Mouse (Mus musculus): ENCODE measurements around the gene Fcamr. TPM values are rescaled to one million over a fixed set of nuclear protein-coding genes. Genes with fewer than 3 reads are reported as not detected.
A peak's percentile ranks its signal among the peaks of the same experiment; 100 is the strongest.

Gene Fcamr
- not detected in 2 replicates for polyA plus RNA-seq (2014; fragmentation: Nextera tagmentation; extraction: Ambion mirVana)

DNA sequence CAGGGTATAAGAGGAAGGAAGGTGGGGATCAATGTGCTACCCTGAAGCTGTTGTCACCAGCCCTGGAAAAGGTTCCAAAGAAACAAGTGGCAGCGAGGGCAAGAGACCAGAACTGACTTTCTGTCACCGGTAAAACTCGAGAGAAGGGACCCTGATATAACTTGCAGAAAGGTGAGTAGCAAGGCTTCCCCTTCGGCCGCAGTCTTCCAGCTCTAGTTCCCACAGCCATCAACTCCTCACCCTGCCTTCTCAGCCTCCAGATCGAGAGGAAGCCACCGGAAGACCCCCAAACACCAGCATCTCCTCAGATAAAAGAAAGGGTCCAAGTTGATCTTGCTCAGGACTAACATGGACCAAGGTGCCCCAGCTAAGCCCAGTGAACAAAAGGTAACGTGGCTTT is at the start of gene Fcamr:
Gene Fcamr, plus strand, starts transcription at position 301 of the 400 bp plus-strand sequence.
- H3K9me3 ChIP-seq (ENCODE audit: control insufficient read depth, low read length): no peaks in the 10 kb centered on the region
- no peaks in the 10 kb centered on the region for H3K4me1 ChIP-seq (ENCODE audit: control insufficient read depth, insufficient read depth, low read length)
- no peak for ATAC-seq (ENCODE audit: low FRiP score, low TSS enrichment)
- H3K4me2 ChIP-seq (replicated peaks; ENCODE audit: low read depth, low read length): no peak within 1 kb of the TSS
- no peaks in the 10 kb centered on the region for H3K36me3 ChIP-seq (ENCODE audit: control insufficient read depth, insufficient read depth, low read length)
- WGBS: 89% methylated on average over 8 of the region's 8 CpGs
- H3K9ac ChIP-seq (ENCODE audit: low read depth, low read length): no peak within 1 kb of the TSS
- no peaks in the 10 kb centered on the region for H3K27me3 ChIP-seq (ENCODE audit: control insufficient read depth, insufficient read depth, low read length)
- no peak within 1 kb of the TSS for H3K27ac ChIP-seq (ENCODE audit: low read depth, low read length)
- H3K4me3 ChIP-seq (ENCODE audit: low read length): no peak within 1 kb of the TSS

DNA sequence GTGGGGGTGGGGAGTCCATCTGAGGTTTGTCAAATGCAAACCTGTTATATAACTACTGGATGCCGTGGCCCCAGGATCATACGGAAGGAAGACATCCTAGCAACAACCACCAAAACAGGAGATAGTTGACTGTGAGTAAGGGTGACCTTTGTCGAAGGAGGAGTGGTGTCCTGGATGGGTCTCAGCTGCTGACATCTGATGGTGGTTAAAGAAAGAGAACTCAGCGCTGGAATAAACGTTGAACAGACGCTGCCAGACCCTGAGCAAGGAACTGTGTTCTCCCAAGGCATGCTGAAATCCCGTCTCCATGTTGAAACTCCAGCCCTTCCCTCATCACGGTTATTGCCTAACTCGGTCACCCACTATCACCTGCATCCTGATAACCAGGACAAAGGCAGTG is 41.0 kb upstream of the Fcamr start:
- no peak overlapping the region for H3K27ac ChIP-seq (ENCODE audit: low read depth, low read length)
- no peaks in the 10 kb centered on the region for H3K4me1 ChIP-seq (ENCODE audit: control insufficient read depth, insufficient read depth, low read length)
- no peak overlapping the region for H3K4me3 ChIP-seq (ENCODE audit: low read length)
- H3K27me3 ChIP-seq (ENCODE audit: control insufficient read depth, insufficient read depth, low read length): no peaks in the 10 kb centered on the region
- ATAC-seq (ENCODE audit: low FRiP score, low TSS enrichment): no peak
- H3K36me3 ChIP-seq (ENCODE audit: control insufficient read depth, insufficient read depth, low read length): no peaks in the 10 kb centered on the region
- H3K4me2 ChIP-seq (replicated peaks; ENCODE audit: low read depth, low read length): no peak overlapping the region
- WGBS: 83% methylated on average over 9 of the region's 9 CpGs
- H3K9me3 ChIP-seq (ENCODE audit: control insufficient read depth, low read length): no peaks in the 10 kb centered on the region
- no peak overlapping the region for H3K9ac ChIP-seq (ENCODE audit: low read depth, low read length)

DNA sequence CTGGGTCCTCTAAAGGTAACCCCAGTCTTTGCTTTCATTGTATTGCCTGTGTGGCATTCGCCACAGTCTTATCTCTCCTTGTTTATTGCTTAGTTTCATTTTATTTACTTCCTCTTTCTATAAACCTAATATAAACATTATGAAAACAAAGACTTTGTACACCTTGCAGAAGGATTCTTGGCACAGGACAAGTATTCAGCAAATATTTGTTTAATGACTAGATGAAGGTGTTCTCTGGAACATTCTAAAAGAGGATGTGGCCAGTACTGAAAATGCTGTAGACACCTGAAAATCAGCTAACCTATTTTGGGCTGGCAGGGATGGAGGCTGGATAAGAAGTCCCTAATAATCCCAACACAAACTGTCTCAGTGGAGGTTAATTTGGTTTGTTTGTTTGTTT is 39.1 kb upstream of the Fcamr start:
- H3K4me2 ChIP-seq (replicated peaks; ENCODE audit: low read depth, low read length): no peak overlapping the region
- no peaks in the 10 kb centered on the region for H3K4me1 ChIP-seq (ENCODE audit: control insufficient read depth, insufficient read depth, low read length)
- no peak for ATAC-seq (ENCODE audit: low FRiP score, low TSS enrichment)
- no peak overlapping the region for H3K9ac ChIP-seq (ENCODE audit: low read depth, low read length)
- H3K27ac ChIP-seq (ENCODE audit: low read depth, low read length): no peak overlapping the region
- no peaks in the 10 kb centered on the region for H3K9me3 ChIP-seq (ENCODE audit: control insufficient read depth, low read length)
- 82% methylated on average over 1 of the region's 1 CpGs for WGBS
- H3K27me3 ChIP-seq (ENCODE audit: control insufficient read depth, insufficient read depth, low read length): no peaks in the 10 kb centered on the region
- H3K4me3 ChIP-seq (ENCODE audit: low read length): no peak overlapping the region
- no peaks in the 10 kb centered on the region for H3K36me3 ChIP-seq (ENCODE audit: control insufficient read depth, insufficient read depth, low read length)

- Histone ChIP-seq H3K4me2 (replicated peaks; ENCODE audit: low read depth, low read length) (no peak overlapping the region), H3K9me3 (ENCODE audit: control insufficient read depth, low read length) (no peaks in the 10 kb centered on the region), H3K36me3 (ENCODE audit: control insufficient read depth, insufficient read depth, low read length) (no peaks in the 10 kb centered on the region), H3K27ac (ENCODE audit: low read depth, low read length) (no peak overlapping the region), H3K4me3 (ENCODE audit: low read length) (no peak overlapping the region), H3K4me1 (ENCODE audit: control insufficient read depth, insufficient read depth, low read length) (no peaks in the 10 kb centered on the region), H3K9ac (ENCODE audit: low read depth, low read length) (no peak overlapping the region), H3K27me3 (ENCODE audit: control insufficient read depth, insufficient read depth, low read length) (no peaks in the 10 kb centered on the region)
- WGBS: 80% methylated on average over 3 of the region's 3 CpGs
- ATAC-seq (ENCODE audit: low FRiP score, low TSS enrichment): no peak
These were observed 38.5 kb upstream of the Fcamr start for GRCm38 (mm10) chr1:130762045-130762760.

- no peaks in the 10 kb centered on the region for H3K27me3 ChIP-seq (ENCODE audit: control insufficient read depth, insufficient read depth, low read length)
- no peaks in the 10 kb centered on the region for H3K9me3 ChIP-seq (ENCODE audit: control insufficient read depth, low read length)
- no peak overlapping the region for H3K4me3 ChIP-seq (ENCODE audit: low read length)
- no peaks in the 10 kb centered on the region for H3K36me3 ChIP-seq (ENCODE audit: control insufficient read depth, insufficient read depth, low read length)
- no peaks in the 10 kb centered on the region for H3K4me1 ChIP-seq (ENCODE audit: control insufficient read depth, insufficient read depth, low read length)
- H3K27ac ChIP-seq (ENCODE audit: low read depth, low read length): no peak overlapping the region
- WGBS: 79% methylated on average over 12 of the region's 12 CpGs
- no peak for ATAC-seq (ENCODE audit: low FRiP score, low TSS enrichment)
- H3K9ac ChIP-seq (ENCODE audit: low read depth, low read length): no peak overlapping the region
- no peak overlapping the region for H3K4me2 ChIP-seq (replicated peaks; ENCODE audit: low read depth, low read length)
These were observed 36.7 kb upstream of the Fcamr start for GRCm38 (mm10) chr1:130764027-130764461.

DNA sequence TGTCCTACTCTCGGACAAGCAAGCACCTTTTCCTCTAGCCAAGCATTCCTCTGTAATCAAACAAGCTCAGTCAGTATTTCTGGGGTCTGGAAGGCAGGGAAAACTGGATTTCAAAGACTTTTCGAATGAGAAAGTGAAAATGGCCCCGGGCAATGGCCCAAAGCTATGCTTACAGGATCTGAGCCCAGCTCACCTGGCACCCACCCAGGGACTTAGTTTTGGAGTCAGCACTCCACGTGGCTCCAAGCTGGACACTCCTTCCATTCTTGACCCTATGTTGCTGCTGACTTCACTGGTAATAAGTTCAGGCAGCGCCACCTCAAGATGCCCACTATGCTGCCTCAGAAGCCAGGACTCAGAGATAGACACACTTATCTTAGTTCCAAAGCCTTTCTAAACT is 33.6 kb upstream of the Fcamr start:
- no peak overlapping the region for H3K4me2 ChIP-seq (replicated peaks; ENCODE audit: low read depth, low read length)
- no peaks in the 10 kb centered on the region for H3K27me3 ChIP-seq (ENCODE audit: control insufficient read depth, insufficient read depth, low read length)
- H3K36me3 ChIP-seq (ENCODE audit: control insufficient read depth, insufficient read depth, low read length): no peaks in the 10 kb centered on the region
- H3K27ac ChIP-seq (ENCODE audit: low read depth, low read length): no peak overlapping the region
- H3K9ac ChIP-seq (ENCODE audit: low read depth, low read length): no peak overlapping the region
- no peak overlapping the region for H3K4me3 ChIP-seq (ENCODE audit: low read length)
- ATAC-seq (ENCODE audit: low FRiP score, low TSS enrichment): no peak
- H3K9me3 ChIP-seq (ENCODE audit: control insufficient read depth, low read length): no peaks in the 10 kb centered on the region
- H3K4me1 ChIP-seq (ENCODE audit: control insufficient read depth, insufficient read depth, low read length): no peaks in the 10 kb centered on the region
- WGBS: 82% methylated on average over 5 of the region's 5 CpGs

GRCm38 (mm10) chr1:130769925-130770324 is 30.8 kb upstream of the Fcamr start:
- no peak overlapping the region for H3K27ac ChIP-seq (ENCODE audit: low read depth, low read length)
- no peak overlapping the region for H3K9ac ChIP-seq (ENCODE audit: low read depth, low read length)
- no peak for ATAC-seq (ENCODE audit: low FRiP score, low TSS enrichment)
- no peaks in the 10 kb centered on the region for H3K36me3 ChIP-seq (ENCODE audit: control insufficient read depth, insufficient read depth, low read length)
- H3K27me3 ChIP-seq (ENCODE audit: control insufficient read depth, insufficient read depth, low read length): no peaks in the 10 kb centered on the region
- no peaks in the 10 kb centered on the region for H3K9me3 ChIP-seq (ENCODE audit: control insufficient read depth, low read length)
- no peak overlapping the region for H3K4me2 ChIP-seq (replicated peaks; ENCODE audit: low read depth, low read length)
- 94% methylated on average over 2 of the region's 2 CpGs for WGBS
- H3K4me1 ChIP-seq (ENCODE audit: control insufficient read depth, insufficient read depth, low read length): no peaks in the 10 kb centered on the region
- no peak overlapping the region for H3K4me3 ChIP-seq (ENCODE audit: low read length)

DNA sequence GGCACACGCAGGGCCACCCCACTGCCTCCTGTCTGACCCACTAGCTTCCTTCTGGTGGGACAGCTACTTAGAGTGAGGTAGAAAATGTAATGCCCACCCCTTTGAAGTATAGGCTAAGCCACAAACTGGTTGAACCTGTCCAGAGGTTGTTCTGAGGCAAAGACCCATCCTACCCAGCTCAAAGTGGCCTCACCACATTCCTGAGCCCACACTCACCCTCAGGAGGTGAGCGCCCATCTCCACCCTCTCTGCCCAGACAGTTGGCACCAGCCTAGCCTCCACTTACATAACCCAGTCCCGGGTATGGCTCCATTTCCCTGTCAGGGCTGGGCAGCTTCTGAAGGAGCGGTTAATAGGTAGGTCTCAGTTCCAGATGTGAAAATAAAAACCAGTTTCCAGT is 30.2 kb upstream of the Fcamr start:
- Histone ChIP-seq H3K36me3 (ENCODE audit: control insufficient read depth, insufficient read depth, low read length) (no peaks in the 10 kb centered on the region), H3K4me1 (ENCODE audit: control insufficient read depth, insufficient read depth, low read length) (no peaks in the 10 kb centered on the region), H3K9me3 (ENCODE audit: control insufficient read depth, low read length) (no peaks in the 10 kb centered on the region), H3K4me2 (replicated peaks; ENCODE audit: low read depth, low read length) (no peak overlapping the region), H3K9ac (ENCODE audit: low read depth, low read length) (no peak overlapping the region), H3K27me3 (ENCODE audit: control insufficient read depth, insufficient read depth, low read length) (no peaks in the 10 kb centered on the region), H3K27ac (ENCODE audit: low read depth, low read length) (no peak overlapping the region), H3K4me3 (ENCODE audit: low read length) (no peak overlapping the region)
- WGBS: 75% methylated on average over 4 of the region's 4 CpGs
- peak; percentile 80 for ATAC-seq (ENCODE audit: low FRiP score, low TSS enrichment)

DNA sequence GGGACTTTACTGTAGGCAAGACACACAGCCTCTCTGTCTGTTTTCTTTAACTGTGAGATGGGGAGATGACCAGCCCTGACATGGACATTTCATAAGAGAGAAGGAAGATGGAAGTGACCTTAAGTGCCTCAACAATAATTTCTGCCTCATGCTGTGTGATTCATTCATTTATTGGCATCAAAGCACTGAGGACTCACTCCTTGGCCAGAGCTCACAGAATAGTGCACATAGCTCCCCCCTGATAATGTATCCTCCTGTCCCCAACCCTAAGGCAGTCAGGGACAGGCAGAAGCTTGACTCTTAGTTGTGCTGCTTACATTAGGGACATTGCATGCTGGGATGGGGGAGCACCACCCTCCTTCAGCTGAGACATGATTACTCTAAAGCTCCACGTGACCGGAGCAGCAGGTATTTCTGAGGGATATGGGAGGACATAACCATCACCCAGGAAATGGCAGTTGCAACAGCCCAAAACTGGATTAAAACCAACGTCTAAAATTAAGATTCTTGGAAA is 29.7 kb upstream of the Fcamr start:
- H3K36me3 ChIP-seq (ENCODE audit: control insufficient read depth, insufficient read depth, low read length): no peaks in the 10 kb centered on the region
- H3K9me3 ChIP-seq (ENCODE audit: control insufficient read depth, low read length): no peaks in the 10 kb centered on the region
- ATAC-seq (ENCODE audit: low FRiP score, low TSS enrichment): no peak
- 72% methylated on average over 3 of the region's 3 CpGs for WGBS
- H3K4me2 ChIP-seq (replicated peaks; ENCODE audit: low read depth, low read length): no peak overlapping the region
- no peak overlapping the region for H3K9ac ChIP-seq (ENCODE audit: low read depth, low read length)
- H3K4me1 ChIP-seq (ENCODE audit: control insufficient read depth, insufficient read depth, low read length): no peaks in the 10 kb centered on the region
- H3K27me3 ChIP-seq (ENCODE audit: control insufficient read depth, insufficient read depth, low read length): no peaks in the 10 kb centered on the region
- H3K27ac ChIP-seq (ENCODE audit: low read depth, low read length): no peak overlapping the region
- H3K4me3 ChIP-seq (ENCODE audit: low read length): no peak overlapping the region

All from kidney, embryonic 14.5 days (tissue).